Mouse (Mus musculus) CD4-positive, CD25-positive, alpha-beta regulatory T cell, adult 4 months (primary cell): ENCODE data around the gene Tnrc6c. TPM values are rescaled to one million over a fixed set of nuclear protein-coding genes. Genes with fewer than 3 reads are reported as not detected.
A peak's percentile ranks its signal among the peaks of the same experiment; 100 is the strongest.

Experiments used
- ATAC-seq: one replicate; pipeline ENCODE4 v1.8.0; 2017
- polyA plus RNA-seq, 2 experiments: library from polyadenylated mRNA; unstranded; fragments of 100-300 nt; shearing (Covaris generic); gene quantifications; one replicate each; pipeline ENCODE4 v1.2.1; 2017

Gene Tnrc6c
- 10 to 100 TPM; 19.6 to 21.4 TPM for polyA plus RNA-seq

DNA sequence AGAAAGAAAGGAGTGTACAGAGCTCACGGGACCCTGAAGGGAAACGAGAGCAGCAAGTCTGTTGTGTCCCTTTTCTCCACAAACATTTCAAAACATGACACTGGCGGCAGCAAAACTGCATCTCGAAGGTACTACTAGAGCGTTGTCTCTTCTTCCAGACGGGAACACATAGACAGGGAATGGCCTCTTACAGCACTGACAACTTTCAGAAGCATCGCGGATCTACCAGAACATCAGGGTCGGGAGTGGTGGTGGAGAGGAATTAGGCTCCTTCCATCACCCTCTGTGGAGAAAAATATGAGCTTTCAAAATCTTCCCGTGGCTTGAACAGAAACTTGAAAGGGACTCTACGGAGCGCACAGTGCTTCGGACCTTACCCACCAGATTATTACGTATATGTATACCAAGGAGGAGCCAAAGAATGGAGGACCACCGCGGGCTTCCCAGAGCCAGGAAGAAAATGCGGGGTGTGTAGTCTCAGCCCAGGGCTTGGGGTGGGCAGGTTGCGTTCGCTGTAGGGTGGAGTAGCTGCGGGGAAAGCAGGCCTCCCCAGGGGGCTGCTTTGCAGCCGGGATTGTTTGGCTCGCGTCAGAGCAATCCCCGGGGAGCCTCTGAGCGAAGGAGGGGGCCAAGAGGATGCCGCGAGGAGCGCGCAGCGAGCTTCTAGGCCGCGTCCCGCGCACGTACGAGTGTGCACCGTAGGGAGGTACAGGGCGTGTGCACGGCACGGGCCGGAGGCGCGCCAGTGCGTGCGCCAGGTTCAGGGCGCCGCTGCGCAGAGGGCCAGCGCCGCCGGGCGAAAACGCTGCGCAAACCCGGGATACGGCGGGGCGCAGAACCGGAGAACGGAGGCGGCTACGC is at the start of gene Tnrc6c:
Tnrc6c (plus strand) TSS at position 799 of the 861 bp plus-strand sequence.
- ATAC-seq = peak; percentile 73

DNA sequence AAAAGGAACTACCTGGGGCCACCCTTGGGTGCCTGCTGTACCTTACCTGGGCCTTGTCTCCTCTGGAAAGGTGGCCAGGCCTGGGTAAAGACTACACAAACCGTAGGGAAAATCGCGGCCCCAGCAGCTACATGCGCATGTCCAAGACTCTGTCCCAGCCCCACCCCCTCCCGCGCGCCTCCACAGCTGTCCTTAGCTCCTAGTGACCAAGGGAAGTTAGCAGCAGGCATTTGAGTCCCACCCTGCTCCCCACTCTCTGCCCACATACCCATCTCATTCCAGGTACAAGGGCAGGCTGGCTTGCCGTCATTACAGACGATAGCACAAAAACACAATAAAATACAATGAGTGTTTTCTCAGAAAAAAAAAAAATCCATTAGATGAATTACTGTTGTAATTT is 48.0 kb upstream of the Tnrc6c start:
- ATAC-seq = no peak

DNA sequence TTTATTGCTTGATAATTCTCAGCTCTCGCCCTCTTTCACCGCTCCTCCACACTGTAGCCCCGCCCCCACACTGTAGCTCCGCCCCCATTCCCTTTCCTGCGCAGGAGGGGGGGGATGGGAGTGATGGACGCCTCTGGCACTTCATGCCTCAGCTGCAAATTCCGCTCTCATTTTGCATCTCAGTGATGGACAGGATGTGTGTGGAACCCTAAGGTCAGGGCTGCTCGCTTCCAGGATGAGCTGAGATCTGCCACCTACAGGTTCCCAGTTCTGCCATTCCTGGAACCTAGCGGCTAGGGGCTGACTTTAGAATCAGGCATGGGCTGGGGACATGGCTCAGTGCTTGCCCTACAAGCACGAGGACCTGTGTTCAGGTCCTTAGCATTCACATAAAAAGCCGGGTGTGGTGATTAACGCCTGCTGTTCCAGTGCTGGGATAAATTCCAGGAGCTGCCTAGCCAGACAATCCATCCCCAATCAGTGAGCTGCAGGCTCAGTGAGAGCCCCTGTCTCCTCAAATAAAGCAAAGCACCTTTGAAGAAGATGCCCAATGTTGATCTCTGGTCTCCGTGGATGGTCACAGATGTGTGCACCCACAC is 47.4 kb upstream of the Tnrc6c start:
- no peak for ATAC-seq

DNA sequence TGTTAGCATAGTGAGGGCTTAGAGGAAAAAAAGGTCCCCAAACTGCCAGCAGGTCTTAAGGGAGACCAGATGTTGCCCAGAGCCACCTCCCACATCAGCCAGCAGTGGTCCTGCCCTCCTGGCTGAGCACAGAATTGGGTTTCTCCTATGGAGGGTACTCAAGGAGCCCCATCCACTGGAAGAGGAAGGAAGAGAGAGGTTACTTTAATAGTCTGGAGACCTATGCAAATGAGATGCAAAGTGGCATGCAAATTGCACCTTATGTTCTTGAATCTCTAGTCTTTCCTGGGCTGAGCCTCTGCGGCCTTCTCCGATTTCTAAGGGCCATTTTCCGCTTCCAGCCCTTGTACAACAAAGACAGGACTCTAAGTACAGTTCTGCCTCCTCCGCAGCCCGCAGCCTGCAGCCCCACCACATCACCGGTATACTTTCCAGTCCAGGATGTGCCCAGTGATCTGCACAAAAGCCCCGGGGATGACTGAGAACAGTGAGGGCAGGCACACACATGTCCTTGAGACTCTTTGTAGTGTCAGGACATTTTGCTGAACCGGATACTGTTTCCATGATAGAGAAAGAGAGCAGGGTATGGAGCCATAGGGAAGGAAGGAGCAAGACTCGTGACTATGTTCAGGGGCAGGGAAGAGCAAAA is 45.8 kb upstream of the Tnrc6c start:
- no peak for ATAC-seq

DNA sequence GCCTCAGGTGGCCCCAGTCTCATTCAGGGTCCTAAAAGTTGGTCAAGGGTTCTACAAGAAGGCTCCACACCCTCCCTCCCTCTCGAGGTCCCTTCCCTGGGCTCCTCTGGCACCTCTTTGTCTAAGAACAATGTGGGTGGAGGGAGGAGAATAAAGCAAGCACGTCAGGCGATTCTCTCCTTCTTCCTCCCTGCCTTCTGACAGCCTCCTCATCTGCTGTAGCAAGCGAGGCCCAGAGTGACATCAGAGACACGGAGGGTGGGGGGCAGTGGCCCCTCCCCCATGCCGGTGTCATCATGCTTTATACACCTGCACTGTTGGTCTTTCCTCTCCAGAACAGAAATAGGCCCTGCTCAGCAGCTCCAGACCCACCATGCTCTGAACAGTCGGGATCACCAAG is 45.1 kb upstream of the Tnrc6c start:
- no peak for ATAC-seq

DNA sequence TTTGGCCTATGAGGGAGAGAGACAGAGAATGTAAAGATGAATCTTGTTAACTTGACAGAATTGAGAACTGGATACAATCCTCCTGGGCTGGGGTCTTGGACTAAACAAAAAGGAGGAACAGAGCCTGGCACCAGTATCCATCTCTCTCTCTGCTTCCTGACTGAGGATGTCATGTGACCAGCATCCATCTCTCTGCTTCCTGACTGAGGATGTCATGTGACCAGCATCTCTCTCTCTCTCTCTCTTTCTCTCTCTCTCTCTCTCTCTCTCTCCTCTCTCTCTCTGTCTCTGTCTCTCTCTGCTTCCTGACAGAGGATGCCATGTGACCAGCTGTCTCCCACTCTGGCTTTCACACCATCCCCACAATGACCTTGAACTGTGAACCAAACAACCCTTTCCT is 43.5 kb upstream of the Tnrc6c start:
- peak; percentile 42 for ATAC-seq

DNA sequence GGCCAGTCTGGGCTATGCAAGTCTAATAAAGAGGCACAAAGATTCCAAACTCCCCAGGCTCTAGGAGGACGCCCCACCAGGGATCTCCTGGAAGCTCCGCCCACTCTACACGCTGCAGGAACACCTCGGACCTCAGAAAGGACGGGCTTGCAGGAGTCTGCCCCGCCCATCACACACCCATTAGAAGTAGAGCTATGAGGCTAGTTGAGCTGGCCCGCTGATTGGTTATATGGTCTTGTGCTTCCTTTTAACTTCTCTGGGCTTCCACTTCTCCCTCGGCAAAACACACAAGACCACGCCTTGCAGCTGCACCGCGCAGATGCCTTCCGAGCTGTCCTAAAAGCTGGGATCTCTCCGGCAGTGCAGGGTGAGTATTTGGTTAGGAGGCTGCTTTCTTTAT is 43.0 kb upstream of the Tnrc6c start:
- ATAC-seq = peak; percentile 96

DNA sequence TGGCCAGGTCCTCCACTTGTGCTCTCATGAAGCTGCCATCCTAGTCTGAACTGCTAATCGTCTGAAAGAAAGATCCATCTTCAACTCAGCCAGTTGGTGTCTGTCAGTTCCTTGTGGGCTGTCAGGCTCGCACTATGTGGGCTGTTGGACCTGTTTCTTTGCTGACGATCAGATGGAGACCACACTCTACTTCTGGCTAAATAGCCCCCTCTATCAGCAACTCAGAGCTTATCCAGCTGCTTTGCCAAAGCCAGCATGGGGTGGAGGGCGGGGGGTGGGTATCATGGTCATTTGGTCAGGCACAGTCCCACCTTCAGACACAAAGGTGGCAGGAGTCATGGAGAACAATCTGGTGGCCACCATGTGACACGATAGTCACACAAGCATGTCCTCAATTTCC is 42.2 kb upstream of the Tnrc6c start:
- ATAC-seq = no peak

DNA sequence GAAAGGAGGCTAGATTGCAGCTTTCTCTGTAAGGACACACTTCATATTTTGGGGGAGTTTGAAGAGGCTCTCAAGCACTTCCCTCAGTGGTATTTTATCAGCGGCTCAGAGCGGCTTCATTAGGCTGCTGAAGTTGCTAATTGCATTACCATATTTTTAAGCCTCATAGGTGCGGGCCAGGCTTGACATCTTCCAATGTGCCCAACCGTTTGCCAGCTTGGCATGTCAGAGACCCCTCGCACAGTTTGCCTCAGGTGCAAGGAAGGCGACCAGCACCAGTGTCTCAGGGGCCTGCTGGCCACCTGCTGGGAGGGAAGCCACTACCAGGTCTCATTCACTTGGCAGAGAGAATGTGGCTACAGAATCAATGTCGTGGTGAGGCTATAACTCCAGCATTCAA is 41.2 kb upstream of the Tnrc6c start:
- no peak for ATAC-seq

DNA sequence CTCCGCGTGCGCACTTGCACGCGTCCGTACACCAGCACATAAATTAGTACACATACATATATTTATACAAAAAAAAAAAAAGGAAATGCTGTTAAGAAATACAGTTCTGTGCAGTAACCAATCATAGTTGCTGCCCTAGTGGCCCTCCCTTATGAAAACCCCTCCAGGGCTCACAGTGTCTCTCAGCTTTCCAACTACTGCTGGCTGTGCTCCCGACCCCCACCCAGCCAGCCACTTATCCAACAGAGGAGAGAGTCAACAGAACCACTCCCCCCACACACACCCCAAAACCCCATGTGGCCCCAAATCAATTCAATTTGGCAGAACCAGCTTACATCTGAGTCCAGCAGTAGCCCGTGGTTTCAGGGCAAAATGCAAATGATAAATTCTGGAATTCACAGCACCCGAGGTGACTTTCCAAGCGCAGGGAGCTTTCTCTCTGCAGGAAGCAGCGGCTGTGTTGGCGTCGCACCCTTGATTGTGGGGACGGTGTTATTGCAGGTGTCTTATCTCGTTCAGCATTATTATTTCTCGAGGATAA is 36.7 kb upstream of the Tnrc6c start:
- no peak for ATAC-seq

DNA sequence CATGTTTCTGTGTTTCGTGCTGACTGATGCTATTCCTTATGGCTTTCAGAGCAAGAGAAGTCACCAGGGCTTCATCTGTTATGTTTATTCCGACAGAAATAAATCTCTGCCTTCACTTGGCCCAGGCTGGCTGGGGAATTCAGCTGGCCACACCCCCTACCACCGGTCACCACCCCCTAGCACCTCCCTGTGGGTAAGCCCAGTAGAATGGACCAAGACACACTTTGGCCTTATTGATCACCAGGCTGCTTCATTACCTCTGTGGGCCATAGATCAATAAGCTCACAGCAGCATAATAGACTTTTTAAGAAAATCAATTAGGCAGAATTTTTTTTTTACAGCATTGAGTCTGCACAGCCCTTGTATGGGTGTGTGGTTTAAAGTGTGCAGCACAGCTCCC is 35.9 kb upstream of the Tnrc6c start:
- no peak for ATAC-seq

DNA sequence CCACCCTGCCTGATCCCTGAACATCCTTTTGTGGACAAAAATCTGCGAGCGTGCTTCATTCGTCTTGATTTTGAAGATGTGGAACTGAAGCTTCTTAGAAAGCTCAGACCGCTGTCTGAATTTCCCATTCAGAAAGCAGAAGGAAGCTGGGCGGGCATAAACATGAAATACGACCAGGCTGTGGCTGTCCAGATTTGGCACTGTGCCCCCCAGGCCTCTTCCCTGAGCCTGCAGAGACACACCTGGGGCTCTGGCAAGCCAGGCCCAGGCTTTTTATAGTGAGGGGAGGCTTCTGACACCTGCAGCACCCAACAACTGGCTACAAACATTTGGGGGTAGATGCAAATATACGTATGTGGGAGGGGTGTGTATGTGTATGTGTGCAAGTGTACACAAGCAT is 35.3 kb upstream of the Tnrc6c start:
- ATAC-seq = no peak

DNA sequence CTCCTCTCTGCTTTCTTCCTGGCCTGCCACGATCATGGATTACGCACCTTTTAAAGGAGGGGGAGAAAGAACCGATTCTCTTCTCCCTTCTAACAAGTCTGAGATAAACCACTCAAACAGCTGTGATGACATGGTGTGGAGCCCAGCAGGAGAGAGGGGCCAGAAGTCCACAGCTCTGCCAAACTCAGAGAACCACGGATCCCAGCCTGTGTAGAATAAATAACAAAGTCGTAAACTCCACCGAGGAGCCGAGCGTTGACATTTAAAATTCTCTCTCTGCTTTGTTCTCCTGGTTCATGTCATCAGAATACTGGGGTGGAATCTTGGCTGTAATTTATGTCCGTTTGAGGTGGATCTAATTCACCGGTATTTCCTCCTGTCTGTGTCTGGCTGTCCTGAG is 34.5 kb upstream of the Tnrc6c start:
- no peak for ATAC-seq

DNA sequence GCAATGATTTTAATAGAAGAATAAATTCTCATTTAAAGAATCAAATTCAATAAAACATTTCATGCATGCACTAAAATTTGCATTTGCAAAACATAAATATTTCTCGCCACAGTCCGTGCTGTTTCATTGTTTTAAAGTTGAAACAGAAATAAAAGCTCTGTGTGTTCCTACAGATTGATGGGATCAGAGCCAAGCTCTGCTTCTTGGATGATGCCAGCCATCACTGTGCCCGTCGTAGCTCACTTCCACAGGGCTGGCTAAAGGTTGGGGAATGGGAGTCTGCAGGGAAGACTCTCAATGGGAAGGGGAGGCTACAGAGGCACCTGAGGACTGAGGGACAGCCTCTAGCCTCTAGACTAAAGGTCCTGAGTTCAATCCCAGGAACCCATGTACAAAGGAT is 28.9 kb upstream of the Tnrc6c start:
- ATAC-seq = no peak

DNA sequence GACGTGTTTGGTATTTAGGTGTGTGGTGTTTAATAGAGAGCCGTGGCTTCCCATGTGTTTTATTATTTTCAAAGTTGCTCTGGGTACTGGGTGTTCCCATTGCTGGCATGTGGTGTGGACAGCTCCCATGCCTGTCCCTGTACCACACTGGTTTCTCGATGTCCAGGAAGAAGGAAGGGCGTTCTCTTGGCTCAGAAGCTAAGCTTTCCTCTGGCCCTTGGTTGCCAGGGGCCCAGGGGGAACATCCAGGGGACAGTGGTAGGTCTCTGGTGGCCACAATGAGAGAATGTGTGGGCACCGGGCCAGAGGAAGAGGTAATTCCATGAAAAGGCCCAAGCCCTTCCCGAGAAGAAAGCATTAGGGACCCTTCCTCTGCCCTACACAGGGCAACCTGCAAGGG is 27.5 kb upstream of the Tnrc6c start:
- ATAC-seq = no peak

DNA sequence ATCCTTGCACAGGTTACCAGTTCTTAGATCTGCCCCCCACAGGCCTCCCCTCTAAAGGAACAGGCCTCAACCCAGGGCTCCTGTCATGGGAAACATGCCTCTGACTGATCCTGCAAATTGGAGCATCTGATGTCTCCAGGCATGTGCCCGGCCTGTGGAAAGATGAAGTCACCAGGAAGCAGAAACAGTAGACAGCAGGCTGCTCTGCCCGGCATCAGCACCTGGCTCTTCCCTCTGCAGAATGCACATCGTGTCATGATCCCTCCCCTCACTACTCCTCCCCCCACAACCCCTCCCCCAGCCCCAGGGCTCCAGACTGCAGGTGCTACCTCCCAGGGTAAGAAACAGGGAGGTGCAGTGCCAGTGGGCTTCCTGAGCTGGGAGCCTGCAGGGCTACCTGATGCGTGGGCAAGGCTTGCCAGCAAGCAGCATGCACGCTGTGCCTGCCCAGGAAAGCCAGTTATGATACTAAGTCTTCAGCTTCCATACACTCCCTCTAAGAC is 27.0 kb upstream of the Tnrc6c start:
- no peak for ATAC-seq

DNA sequence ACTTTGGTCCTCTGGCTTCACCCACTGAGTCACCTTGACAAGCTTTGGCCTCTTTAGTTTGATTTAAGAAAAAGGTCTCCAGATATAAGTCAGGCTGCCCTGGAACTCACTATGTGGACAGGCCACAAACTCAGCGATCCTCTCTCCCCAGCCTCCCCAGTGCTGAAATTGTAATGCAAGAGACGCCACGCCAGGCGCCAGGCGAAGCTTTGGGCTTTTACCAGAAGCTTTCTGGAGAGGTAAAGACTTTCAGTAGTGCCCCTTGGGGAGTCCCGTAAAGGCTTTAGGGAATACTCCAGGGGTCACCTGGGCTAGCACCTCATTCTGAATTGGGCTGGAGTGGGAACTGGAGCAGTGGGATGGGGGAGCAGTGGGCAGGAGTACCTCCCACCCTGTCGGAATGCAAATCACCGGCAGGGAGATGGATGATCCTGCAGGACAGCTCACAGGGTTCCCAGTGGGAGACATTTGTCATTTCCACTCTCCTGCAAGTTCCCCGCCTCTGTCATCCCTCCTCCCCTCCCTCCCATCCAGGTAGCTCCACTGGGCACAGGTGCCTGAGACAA is 26.3 kb upstream of the Tnrc6c start:
- no peak for ATAC-seq

DNA sequence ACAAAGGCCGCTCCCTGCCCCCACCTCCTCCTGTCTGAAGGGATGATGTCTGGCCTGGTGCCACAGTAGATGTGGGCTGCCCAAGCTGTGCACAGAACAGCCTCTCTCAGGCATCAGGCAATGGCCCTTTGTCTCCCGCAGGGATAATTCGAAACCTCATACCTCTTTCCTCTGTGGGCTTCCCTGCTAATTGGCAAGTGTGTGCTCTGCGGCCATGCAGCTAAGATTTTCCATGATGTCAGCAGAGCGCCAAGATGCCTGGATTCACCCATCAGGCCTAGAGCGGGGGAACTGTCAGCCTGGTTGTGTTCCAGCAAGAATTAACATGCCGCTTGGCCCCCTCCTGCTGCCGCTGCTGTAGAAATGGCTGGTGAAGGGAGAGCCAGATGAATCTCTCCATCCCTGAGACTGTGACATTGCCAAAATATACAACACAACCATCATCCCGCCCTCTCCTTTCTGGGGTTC is 25.7 kb upstream of the Tnrc6c start:
- no peak for ATAC-seq

DNA sequence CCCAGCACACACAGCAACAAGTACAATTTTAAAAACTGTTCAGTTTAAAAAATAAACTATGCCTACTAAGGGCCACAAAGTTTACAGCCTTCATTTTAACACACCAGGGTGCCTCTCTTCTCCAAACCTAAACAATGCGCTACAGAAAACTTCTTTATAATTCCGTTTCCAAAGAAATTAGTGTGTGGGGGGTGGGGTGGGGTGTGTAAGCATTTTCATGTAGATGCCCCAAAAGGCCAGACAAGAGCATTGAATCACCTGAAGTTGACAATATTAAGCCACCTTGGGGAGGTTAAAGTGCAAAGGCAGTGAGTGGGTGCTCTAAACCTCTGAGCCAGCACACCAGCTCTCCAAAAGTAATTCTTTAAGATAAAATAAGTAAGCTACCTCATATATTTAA is 24.2 kb upstream of the Tnrc6c start:
- no peak for ATAC-seq

DNA sequence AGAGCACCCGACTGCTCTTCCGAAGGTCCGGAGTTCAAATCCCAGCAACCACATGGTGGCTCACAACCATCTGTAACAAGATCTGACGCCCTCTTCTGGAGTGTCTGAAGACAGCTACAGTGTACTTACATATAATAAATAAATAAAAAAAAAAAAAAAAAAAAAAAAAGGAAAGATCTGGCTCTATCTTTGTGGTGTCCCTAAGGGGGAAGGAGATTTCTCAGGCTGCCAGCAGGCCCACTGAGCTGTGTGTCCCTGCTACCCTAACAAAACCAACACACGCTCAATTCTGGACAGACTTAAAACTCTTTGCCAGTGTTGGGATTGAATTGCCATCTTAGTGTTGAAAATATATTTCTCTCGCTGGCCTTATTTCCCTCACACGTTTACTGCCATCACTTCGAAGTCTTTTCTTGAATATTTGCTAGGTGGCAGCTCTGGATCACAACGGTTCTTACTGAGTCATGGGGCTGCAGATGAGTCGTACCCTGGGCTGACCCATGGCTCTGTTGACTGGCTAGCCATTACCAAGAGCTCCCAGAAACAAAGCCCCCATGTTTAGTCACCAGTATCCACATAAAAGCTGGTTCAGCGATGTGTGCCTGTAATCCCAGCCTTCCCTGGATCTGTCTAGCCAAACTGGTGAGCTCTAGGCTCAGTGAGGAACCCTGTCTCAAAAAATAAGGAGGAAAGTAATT is 23.1 kb upstream of the Tnrc6c start:
- no peak for ATAC-seq

DNA sequence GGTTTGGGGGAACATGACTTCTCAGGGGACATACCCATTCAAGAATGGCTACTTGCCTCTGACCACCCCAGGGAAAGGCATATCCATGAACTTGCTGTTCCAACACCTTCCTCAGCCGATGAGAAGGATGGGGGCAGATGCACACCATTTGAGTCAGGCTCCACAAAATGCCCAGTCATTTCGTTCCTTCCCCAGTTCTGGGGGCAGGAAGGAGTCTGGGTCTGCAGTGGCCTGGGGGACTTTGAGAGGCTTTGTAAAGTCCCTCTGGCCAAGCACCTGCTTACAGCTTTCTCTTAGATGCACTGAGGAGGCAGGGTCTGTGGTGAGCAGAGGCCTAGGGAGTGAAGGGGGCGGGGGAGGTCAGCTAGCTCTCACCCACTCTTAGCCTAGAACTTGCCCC is 20.8 kb upstream of the Tnrc6c start:
- ATAC-seq = no peak

DNA sequence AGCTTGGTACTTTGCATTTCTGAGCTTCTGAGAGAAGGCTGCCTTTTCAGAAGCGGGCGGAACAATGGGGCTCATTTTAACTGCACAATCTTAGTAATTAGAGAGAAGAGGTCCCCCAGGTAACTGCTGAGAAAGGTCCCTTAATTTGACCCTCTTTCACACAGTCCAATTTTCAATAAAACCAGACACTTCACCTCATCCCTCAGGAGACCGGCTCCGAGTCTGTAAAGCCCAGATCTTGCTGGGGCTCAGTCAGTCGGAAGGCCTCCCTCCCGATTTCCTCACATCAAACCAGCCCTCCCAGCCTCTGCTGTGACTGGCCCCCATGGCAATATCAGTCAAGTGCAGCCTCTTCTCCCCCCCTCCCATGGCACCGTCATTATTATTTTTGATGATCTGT is 15.7 kb upstream of the Tnrc6c start:
- no peak for ATAC-seq
